Mouse (Mus musculus): ENCODE measurements around the gene Vwa1. TPM values are rescaled to one million over a fixed set of nuclear protein-coding genes. Genes with fewer than 3 reads are reported as not detected.
"Not testable (repeated sequence)": the region's sequence is repeated elsewhere in the genome, so short reads cannot be mapped to it uniquely, and the experiment has no call there.

Gene Vwa1
- polyA plus RNA-seq, 1 experiment from 2014 or later = 0.47 TPM

DNA sequence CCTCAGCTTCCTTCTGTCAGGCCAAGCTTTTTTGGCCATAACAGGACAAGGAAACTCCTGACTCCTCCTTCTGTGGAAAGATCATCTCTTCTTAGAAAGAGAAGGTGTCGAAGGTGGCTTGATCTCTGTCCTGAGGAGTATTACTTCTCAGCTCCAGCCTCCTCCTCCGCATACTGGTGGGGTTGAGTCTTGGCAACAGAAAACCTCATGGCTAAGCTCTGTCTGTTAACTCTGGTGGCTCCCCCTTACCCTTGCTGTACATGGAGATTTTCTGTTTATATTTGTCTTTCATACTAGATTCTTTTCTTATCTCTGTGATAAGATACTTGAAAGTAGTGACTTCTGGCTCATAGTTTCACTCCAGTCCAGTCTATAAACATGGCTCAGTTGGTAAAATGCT lies 19.2 kb upstream of the Vwa1 start:
- H3K27me3 ChIP-seq = peaks cover 4% of the 10 kb centered on the region
- ChIA-PET CTCF (interaction anchor here (1.5 kb wide), 1 partner anchor 9 kb away, joined by 4 read pairs; the partner anchor contains the start of gene Mrpl20), POLR2A (no interaction called here)
- in situ Hi-C loops (cut with MboI; ENCODE audit: low pct_unique_long_range_greater_than_20kb) = no loop called here
- no peak for ATAC-seq
- no peak for TF ChIP-seq CTCF (IDR thresholded peaks at IDR 0.05)
- no peak for DNase-seq (ENCODE audit: low read depth, low spot score)

DNA sequence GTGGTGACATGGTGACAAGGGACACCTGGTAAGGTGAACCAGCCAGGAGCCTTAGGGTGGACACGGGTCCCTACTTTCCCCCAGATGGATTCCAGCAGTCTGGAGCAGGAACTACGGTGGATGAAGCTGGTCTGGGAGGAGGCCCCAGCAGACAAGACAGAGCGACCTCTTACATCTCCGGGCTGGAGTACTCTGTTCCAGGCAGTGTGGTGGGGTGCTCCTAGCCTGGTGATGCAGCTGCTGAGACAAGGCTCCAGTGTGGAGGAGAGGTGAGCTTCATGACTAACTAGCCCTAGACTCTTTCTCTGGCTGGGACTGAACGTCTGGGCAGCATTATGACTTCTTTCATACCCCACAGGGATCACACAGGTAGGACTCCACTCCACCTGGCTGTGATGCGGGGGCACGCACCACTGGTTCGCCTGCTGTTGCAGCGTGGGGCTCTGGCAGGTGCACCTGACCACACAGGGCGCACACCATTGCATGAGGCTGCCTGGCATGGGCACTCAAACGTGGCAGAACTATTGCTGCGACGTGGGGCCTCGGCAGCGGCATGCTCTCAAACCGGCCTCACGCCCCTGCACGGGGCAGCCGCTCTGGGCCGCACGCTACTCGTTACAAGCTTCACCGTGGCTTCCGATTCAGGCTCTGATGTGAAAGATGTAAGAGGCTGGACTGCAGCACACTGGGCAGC lies 16.9 kb upstream of the Vwa1 start:
- no peak for DNase-seq (ENCODE audit: low read depth, low spot score)
- ATAC-seq = no peak
- CTCF ChIA-PET = no interaction called here
- POLR2A ChIA-PET = no interaction called here
- TF ChIP-seq CTCF (IDR thresholded peaks at IDR 0.05) = no peak
- in situ Hi-C loops (cut with MboI; ENCODE audit: low pct_unique_long_range_greater_than_20kb) = no loop called here
- no peaks in the 10 kb centered on the region for H3K27me3 ChIP-seq

DNA sequence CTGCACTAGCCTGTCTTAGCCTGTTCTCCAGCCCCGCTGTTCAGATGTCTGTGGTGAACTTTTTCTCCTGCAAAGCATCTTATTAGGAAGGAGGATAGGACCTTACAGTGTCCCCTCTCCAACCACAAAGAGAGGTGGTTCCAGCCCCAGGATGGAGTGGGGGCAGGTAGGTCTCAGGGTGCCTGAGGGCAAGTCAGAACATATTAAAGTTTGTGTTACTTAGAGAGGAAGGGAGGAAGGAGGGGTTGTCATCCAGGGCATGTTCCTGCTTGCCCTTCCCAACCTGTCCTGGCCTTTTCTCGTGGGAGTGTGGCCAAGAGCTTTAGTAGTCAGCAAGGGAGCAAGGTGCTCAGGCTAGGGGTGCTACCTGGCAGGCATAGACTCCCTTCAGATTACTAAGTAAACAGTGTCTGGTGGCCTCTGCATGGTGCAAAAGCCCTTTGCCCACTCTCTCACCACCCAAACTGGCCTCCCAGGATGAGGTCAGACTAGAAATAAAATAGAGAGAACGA lies 16.2 kb upstream of the Vwa1 start:
- no peaks in the 10 kb centered on the region for H3K27me3 ChIP-seq
- ChIA-PET CTCF (no interaction called here), POLR2A (no interaction called here)
- no peak for TF ChIP-seq CTCF (IDR thresholded peaks at IDR 0.05)
- ATAC-seq (no peak), DNase-seq (ENCODE audit: low read depth, low spot score) (no peak)
- in situ Hi-C loops (cut with MboI; ENCODE audit: low pct_unique_long_range_greater_than_20kb) = no loop called here

DNA sequence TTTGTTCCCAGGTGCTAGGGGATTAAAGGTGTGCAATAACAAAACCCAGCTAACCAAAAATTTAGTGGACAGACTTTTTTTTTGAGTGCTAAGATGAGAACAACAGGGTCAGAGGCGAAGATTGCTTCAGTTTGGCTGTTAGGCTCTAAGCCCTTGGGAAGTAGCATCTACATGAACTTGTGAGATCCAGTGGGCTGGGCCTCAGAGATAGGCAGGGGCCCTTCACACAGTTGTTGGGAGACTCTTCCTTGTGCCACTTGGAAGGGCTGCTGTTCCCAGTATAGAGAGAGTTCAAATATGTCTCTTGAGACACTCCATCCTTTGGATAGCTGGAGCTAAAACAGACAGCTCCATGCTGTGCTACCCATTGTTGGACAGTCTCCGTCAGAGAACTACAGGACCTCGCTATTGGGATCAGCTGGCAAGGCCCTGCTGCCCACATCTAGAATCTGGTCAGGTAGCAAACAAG lies 15.6 kb upstream of the Vwa1 start, which contains the start of gene Ankrd65:
TSS of gene Ankrd65 (plus strand) at position 419 of the 469 bp plus-strand sequence.
- no peaks in the 10 kb centered on the region for H3K27me3 ChIP-seq
- no peak for TF ChIP-seq CTCF (IDR thresholded peaks at IDR 0.05)
- no peak for DNase-seq (ENCODE audit: low read depth, low spot score)
- no peak for ATAC-seq
- in situ Hi-C loops (cut with MboI; ENCODE audit: low pct_unique_long_range_greater_than_20kb) = no loop called here
- ChIA-PET POLR2A (no interaction called here), CTCF (no interaction called here)

DNA sequence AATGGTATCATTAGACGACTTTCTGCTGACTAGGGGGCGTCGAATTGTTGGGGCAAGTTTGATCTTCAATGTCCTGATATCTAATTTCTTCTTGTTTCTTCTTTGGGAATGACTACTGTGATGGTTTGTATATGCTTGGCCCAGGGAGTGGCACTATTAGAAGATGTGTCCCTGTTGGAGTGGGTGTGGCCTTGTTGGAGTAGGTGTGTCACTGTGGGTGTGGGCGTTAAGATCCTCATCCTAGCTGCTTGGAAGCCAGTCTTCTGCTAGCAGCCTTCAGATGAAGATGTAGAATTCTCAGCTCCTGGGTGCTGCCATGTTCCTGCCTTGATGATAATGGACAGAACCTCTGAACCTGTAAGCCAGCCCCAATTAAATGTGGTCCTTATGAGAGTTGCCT lies 14.3 kb upstream of the Vwa1 start:
- in situ Hi-C loops (cut with MboI; ENCODE audit: low pct_unique_long_range_greater_than_20kb) = not testable (repeated sequence)

DNA sequence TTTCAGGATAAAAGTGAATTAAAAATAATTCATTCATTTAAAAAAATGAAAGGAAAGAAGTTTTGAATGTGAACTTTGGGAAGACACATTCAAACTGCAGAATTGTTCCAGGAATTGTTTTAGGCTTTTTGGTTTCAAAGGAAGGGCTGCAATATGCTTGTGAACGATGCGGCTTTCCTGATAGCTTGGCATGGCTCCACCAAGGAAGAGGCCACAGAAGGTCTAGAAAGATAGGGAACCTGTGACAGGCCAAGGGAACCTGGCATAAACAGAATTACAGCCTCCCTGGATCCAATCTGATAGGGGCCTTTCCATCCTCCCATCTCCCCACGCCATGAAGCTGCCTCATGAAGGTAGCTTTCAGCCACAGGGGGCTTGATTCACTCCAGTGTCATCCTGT lies 13.8 kb upstream of the Vwa1 start:
- in situ Hi-C loops (cut with MboI; ENCODE audit: low pct_unique_long_range_greater_than_20kb) = no loop called here
- ATAC-seq = no peak
- ChIA-PET CTCF (no interaction called here), POLR2A (no interaction called here)
- no peaks in the 10 kb centered on the region for H3K27me3 ChIP-seq
- no peak for DNase-seq (ENCODE audit: low read depth, low spot score)
- no peak for TF ChIP-seq CTCF (IDR thresholded peaks at IDR 0.05)

More for the DNA sequence above, 14.3 kb upstream of the Vwa1 start:
- DNase-seq (ENCODE audit: low read depth, low spot score); POLR2A ChIA-PET; H3K27me3 ChIP-seq; ATAC-seq; CTCF ChIA-PET: not testable (repeated sequence)

DNA sequence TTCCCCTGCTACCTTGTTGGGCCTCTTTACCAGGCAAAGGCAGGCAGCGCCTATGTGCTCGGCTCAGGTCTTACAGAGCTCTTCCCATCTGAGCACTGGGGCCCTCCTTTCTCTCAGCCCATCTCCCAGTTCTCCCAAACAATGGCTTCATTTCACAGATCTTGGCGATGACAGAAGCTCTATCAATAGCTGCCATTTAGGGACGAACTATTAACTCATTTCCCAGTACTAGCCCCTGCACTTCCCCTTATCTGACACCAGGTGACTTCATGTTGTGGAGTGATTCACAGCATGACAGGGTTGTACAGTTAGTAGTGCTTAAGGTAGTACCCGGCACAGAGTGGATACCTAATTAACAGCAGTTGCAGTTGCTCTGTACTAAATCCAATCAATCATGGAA lies 11.3 kb upstream of the Vwa1 start, which contains the start of gene Tmem88b:
TSS of gene Tmem88b (minus strand) at position 56 of the 400 bp plus-strand sequence.
- CTCF ChIA-PET = no interaction called here
- no peak for TF ChIP-seq CTCF (IDR thresholded peaks at IDR 0.05)
- POLR2A ChIA-PET = no interaction called here
- DNase-seq (ENCODE audit: low read depth, low spot score) = no peak
- ATAC-seq = no peak
- in situ Hi-C loops (cut with MboI; ENCODE audit: low pct_unique_long_range_greater_than_20kb) = no loop called here
- H3K27me3 ChIP-seq = no peaks in the 10 kb centered on the region

DNA sequence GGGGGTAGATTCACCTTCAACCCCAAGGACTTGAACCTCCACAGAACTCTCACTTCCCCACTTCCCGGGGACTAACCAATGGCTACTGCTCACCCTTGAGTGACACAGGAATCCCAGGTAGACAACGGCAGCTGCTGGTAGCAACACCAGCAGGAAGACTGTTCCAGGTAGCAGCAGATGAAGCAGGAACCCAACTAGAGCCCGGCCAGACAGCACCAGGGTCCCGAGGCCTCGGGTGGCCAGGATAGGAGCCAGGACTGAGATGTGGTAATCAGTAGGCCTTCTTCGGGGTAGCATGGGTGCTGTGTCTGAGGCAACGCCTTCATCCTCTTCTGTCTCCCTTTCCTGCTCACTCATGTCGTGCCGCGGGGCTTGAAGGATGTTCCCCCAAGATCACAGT lies 10.7 kb upstream of the Vwa1 start:
- no peak for ATAC-seq
- no peaks in the 10 kb centered on the region for H3K27me3 ChIP-seq
- TF ChIP-seq CTCF (IDR thresholded peaks at IDR 0.05) = no peak
- in situ Hi-C loops (cut with MboI; ENCODE audit: low pct_unique_long_range_greater_than_20kb) = no loop called here
- CTCF ChIA-PET = interaction anchor here (1.1 kb wide), 1 partner anchor 13 kb away, joined by 3 read pairs; no protein-coding TSS in a partner anchor
- POLR2A ChIA-PET = no interaction called here
- no peak for DNase-seq (ENCODE audit: low read depth, low spot score)

DNA sequence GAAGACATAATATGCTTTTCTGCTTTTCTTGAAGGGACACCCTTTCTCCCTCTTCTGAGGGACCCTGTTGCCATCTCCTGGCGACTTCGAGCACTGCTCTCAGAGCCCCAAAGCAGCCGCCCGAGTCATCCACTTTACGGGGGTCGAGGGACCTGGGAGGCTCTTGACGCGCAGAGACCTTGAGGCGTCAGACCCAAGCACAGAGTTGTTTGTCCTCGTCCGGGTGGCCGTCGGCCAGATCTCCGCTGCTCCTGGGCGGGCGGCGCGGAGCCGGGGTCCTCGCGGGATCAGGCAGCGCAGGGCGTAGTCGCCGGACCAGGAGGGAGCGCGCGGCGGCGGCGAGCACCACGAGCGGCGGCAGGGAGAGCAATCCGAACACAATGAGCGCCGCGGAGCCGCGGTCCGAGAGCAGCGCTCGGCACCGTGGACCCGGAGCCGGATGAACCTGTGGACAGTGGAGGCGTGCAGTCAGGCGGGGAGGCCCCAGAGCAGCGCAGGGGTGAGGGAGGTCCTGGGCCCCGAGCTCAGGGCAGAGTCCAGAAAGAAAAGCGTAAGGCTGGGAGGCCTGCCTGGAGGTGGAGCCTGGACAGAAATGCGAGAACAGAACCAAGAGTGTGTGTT lies 9.7 kb upstream of the Vwa1 start:
- POLR2A ChIA-PET = interaction anchor here (0.7 kb wide), 1 partner anchor 9 kb away, joined by 3 read pairs; no protein-coding TSS in a partner anchor
- no peak for DNase-seq (ENCODE audit: low read depth, low spot score)
- CTCF ChIA-PET = interaction anchor here (1.0 to 1.6 kb wide), 4 partner anchors 9 to 19 kb away, joined by 3 to 4 read pairs (median 4); partner anchors contain the start of gene Mrpl20
- TF ChIP-seq CTCF (IDR thresholded peaks at IDR 0.05) = peak; percentile 81
- in situ Hi-C loops (cut with MboI; ENCODE audit: low pct_unique_long_range_greater_than_20kb) = no loop called here
- H3K27me3 ChIP-seq = no peaks in the 10 kb centered on the region
- no peak for ATAC-seq

DNA sequence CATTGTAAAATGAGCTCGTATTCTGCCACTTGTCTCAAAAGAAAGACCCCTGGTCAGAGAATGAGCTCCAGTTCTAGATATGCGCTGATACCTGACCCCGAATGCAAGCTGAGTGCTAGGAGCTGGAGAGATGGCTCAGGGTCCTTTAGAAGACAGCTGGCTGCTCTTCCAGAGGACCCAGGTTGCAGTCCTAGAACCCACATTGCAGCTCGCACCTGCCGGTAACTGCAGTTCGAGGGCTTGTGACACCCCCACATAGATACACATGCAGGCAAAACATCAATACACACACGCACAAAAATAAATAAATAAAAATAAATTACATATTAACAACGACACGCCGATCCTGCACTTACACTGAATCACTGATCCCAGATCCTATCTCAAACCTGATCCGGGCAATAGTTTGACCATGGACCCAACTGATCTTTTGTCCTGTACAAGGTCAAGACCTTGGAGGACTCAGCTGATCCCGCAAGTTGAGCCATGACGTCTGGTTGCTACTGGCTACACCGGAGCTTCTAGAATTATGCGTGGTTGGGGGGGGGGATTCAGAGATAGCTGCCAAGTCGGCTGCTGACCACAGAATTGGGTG lies 9.1 kb upstream of the Vwa1 start:
- in situ Hi-C loops (cut with MboI; ENCODE audit: low pct_unique_long_range_greater_than_20kb) = no loop called here
- no peaks in the 10 kb centered on the region for H3K27me3 ChIP-seq
- ATAC-seq (no peak), DNase-seq (ENCODE audit: low read depth, low spot score) (no peak)
- ChIA-PET POLR2A (interaction anchor here (0.7 kb wide), 1 partner anchor 8 kb away, joined by 3 read pairs; no protein-coding TSS in a partner anchor), CTCF (interaction anchor here (0.9 to 1.6 kb wide), 4 partner anchors 8 to 23 kb away, joined by 3 to 4 read pairs (median 4); partner anchors contain the start of genes Atad3a and Mrpl20)
- TF ChIP-seq CTCF (IDR thresholded peaks at IDR 0.05) = no peak

Measured in Patski (cell line).